Mouse (Mus musculus) intestine, postnatal 0 days (tissue): Measurements from ENCODE around the gene Prdm16. TPM values are rescaled to one million over a fixed set of nuclear protein-coding genes. Genes with fewer than 3 reads are reported as not detected.

ENCODE experiments used
- ATAC-seq: fragments of 200-750 bp; cut with Nextera tagmentation; 2 replicates; pipeline ENCODE4 v1.8.0; 2017; ENCODE audit warnings: mild to moderate bottlenecking, moderate TSS enrichment, moderate library complexity
- H3K27ac ChIP-seq: fragments of 300-500 bp; sonication (generic); 2 replicates; pipeline ENCODE4 v1.5.1; 2014; ENCODE audit warnings: mild to moderate bottlenecking, low read depth, low read length, moderate library complexity
- H3K27me3 ChIP-seq: fragments of 300-500 bp; sonication (generic); replicated peaks from 2 replicates; pipeline ENCODE4 v1.6.1; 2014; ENCODE audit warnings: low read length, mixed read lengths; ENCODE audit not compliant: control insufficient read depth, insufficient read depth
- H3K36me3 ChIP-seq: fragments of 300-500 bp; sonication (generic); 2 replicates; pipeline ENCODE4 v1.6.1; 2014; ENCODE audit warnings: mild to moderate bottlenecking, moderate library complexity; ENCODE audit not compliant: control insufficient read depth, insufficient read depth
- H3K4me1 ChIP-seq: fragments of 300-500 bp; sonication (generic); replicated peaks from 2 replicates; pipeline ENCODE4 v1.6.1; 2014; ENCODE audit warnings: antibody characterized with exemption, low read length, mixed read lengths; ENCODE audit not compliant: control insufficient read depth, insufficient read depth
- H3K4me2 ChIP-seq: fragments of 300-500 bp; sonication (generic); replicated peaks from 2 replicates; pipeline ENCODE4 v1.6.1; 2014; ENCODE audit warnings: low read depth, mild to moderate bottlenecking, moderate library complexity
- H3K4me3 ChIP-seq: fragments of 300-500 bp; sonication (generic); 2 replicates; pipeline ENCODE4 v1.5.1; 2014; ENCODE audit warnings: low read depth, low read length
- H3K9ac ChIP-seq: fragments of 300-500 bp; sonication (generic); 2 replicates; pipeline ENCODE4 v1.6.1; 2014; ENCODE audit warnings: mild to moderate bottlenecking, low read depth, low read length
- H3K9me3 ChIP-seq: fragments of 300-500 bp; sonication (generic); 2 replicates; pipeline ENCODE4 v1.6.1; 2016; ENCODE audit warnings: mixed run types; ENCODE audit not compliant: control insufficient read depth
- CTCF ChIP-seq: sonication (generic); IDR thresholded peaks from 2 replicates; pipeline ENCODE4 v1.5.1; 2016; ENCODE audit warnings: low read depth, mild to moderate bottlenecking, control low read depth, antibody characterized with exemption, moderate library complexity
- WGBS: fragments of 180-500 bp; shearing (Covaris S2); extraction: QIAGEN DNeasy Blood & Tissue Kit; methylation state at CpG from one replicate; pipeline ENCODE4 v1.1.7; 2014; 5-methylcytosine and 5-hydroxymethylcytosine counted together
- polyA plus RNA-seq: library from polyadenylated mRNA; unstranded; fragments of >200 nt; fragmentation: Nextera tagmentation; extraction: Ambion mirVana; gene quantifications from 2 replicates; pipeline ENCODE4 v1.2.1, GENCODE M21; 2015

Gene Prdm16
- polyA plus RNA-seq, 1 experiment from 2014 or later: 9.0 TPM

DNA sequence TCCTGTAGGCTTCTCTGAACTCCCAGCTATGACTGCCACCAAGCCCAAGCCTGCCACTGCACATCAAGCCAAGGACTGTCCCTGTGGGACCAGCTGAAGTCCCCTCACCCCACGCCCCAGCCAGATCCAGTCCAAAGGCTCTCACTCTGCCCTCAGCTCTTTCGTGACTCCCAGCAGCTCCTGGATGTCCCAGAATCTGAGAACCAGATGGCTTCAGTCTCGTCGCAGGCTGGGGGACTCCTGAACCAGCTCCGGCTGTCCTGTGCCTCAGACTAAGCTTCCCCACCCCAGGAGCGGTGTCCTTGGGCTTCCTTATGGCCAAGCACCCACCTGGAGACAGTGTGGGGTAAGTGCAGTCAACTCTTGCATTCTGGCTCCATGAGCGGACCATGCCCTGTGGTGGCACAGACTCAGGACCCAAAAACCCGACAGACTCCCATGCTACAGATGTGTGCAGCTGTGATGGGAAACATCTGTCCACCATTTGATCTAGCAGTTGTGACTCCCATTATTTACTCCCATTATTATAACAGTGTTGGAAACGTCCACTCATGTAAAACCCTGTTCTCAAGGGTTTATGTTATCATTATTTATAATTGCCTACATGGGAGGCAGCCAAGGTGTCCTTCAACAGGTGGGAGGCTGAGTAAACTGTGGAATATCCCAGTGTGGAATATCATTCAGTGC lies 326.0 kb downstream of the Prdm16 start:
- no peak overlapping the region for H3K9ac ChIP-seq
- no peak for ATAC-seq
- H3K4me3 ChIP-seq: no peak overlapping the region
- no peaks in the 10 kb centered on the region for H3K36me3 ChIP-seq
- H3K4me2 ChIP-seq: no peak overlapping the region
- WGBS: 63% methylated on average over 9 of the region's 9 CpGs
- H3K4me1 ChIP-seq: no peaks in the 10 kb centered on the region
- H3K27ac ChIP-seq: no peak overlapping the region
- H3K27me3 ChIP-seq: no peaks in the 10 kb centered on the region
- TF ChIP-seq CTCF: no peak
- no peaks in the 10 kb centered on the region for H3K9me3 ChIP-seq

DNA sequence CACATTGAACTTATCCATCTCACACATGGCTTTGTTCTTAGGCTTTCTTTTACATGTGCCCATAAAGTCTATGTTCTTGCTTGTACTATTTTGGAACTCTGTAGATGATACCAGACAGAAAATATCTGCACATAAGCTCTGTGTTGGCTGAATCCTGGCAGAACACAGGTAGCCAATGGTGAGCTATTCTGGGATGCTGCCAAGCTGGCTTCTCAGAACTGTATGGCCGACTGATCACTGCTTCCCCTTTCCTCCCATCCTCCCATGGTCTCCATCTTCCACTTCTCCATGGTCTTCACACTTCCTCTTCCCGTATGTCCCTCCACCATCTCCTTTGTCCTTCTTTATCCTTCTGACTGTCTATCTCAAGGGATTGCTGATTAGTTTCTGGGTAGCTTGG lies 327.5 kb downstream of the Prdm16 start:
- H3K27me3 ChIP-seq: no peaks in the 10 kb centered on the region

DNA sequence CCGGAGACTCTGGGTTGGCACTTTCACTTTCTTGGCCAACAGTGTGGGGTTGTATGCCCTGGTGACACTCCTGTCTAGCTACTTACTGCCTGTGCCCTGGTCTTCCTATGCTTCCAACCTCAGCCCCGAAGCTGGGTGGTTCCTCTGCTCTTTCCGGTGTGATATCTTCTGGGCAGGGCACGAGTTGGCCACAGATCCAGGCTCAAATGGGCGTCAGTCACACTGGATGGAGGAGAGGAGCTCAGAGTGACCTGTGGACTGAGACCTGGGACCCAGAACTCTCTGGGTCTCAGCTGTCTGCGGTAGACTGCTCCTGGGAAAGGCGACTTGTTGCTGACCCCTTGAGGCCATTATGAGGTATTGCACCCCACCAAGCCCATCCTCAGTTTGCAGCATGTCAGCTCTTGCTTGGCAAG lies 335.2 kb downstream of the Prdm16 start, which contains the start of gene Arhgef16:
TSS of gene Arhgef16 (minus strand) at position 211 of the 416 bp plus-strand sequence.
- Histone ChIP-seq H3K4me3 (0 out of 2 replicates have a peak within 1 kb of the TSS, but pooled peaks have one; percentile 56), H3K4me1 (no peaks in the 10 kb centered on the region), H3K36me3 (no peaks in the 10 kb centered on the region), H3K4me2 (peak within 1 kb of the TSS; percentile 76), H3K9me3 (no peaks in the 10 kb centered on the region), H3K9ac (peak within 1 kb of the TSS; percentile 7; the same call in 1 of the 2 replicates), H3K27me3 (0 out of 2 replicates have a peak, but pooled peaks cover 3% of the 10 kb centered on the region), H3K27ac (peak within 1 kb of the TSS; percentile 93; the same call in 1 of the 2 replicates)
- 16% methylated on average over 7 of the region's 7 CpGs for WGBS
- peak; percentile 16; the same call in 1 of the 2 replicates for ATAC-seq
- TF ChIP-seq CTCF: peak; percentile 95

More for the DNA sequence above, 327.5 kb downstream of the Prdm16 start:
- Histone ChIP-seq H3K9me3 (no peaks in the 10 kb centered on the region), H3K4me1 (no peaks in the 10 kb centered on the region), H3K27ac (no peak overlapping the region), H3K9ac (no peak overlapping the region), H3K36me3 (no peaks in the 10 kb centered on the region), H3K4me3 (no peak overlapping the region), H3K4me2 (no peak overlapping the region)
- 72% methylated on average over 2 of the region's 2 CpGs for WGBS
- no peak for TF ChIP-seq CTCF
- no peak for ATAC-seq

DNA sequence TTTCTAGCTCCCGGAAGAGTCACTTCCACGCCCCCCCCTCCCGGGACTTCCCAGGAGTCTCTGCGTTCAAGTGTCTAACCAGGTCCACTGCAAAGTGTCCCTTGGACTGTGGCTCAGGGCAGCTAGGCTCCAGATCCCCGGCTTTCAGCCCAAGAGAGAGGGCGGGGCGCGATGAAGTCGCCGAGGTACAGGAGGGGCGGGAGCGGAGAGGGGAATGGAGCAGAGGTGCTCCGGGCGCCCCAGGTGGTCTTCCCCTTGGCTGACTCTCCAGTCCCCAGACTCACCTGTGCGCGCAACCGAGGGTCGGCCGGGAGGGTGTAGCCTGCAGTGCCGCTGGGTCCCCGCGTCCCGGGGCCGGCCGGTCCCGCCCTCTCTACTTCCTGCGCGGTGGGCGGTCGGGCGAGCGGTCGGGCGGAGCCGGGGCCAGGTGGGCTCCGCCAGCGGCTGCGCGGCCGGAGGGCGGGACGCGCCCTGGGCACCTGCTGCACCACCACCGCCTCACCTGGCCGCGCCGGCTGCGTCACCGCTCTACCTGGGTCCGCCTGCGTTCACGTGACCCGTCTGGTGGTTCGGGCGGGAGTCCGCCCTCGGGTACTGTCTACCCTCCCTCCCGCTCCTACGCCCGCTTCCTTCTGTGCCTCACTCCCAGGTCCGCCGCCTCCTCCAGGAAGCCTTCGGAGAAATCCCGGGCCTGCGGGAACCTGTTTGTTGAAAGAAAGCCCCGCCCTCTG lies 337.0 kb downstream of the Prdm16 start:
- TF ChIP-seq CTCF: no peak
- Histone ChIP-seq H3K36me3 (no peaks in the 10 kb centered on the region), H3K9me3 (no peaks in the 10 kb centered on the region), H3K9ac (peak overlapping the region; percentile 72), H3K4me2 (peak overlapping the region; percentile 76), H3K27ac (peak overlapping the region; percentile 93), H3K4me1 (no peaks in the 10 kb centered on the region), H3K4me3 (peak overlapping the region; percentile 56), H3K27me3 (0 out of 2 replicates have a peak, but pooled peaks cover 3% of the 10 kb centered on the region)
- under 1% methylated on average over 48 of the region's 66 CpGs for WGBS
- ATAC-seq: peak; percentile 85

DNA sequence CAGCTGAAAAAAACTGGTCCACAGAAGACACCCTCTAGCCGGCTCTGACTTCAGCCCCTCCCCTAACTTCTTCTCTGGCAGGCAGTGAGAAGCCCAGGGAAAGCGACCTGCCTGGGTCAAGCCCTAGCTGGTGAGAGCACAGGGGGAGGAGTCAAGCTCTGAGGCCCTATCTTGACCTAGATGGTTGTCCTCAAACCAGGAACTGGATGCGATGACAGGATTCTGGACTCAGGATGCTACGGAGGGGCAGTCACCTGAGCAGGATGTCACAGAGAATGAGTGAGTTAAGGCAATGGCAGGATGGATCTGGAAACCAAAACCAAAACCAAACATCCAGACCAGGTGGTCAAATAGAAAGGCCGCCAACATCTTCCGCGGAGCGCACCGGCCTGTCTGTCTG lies 338.9 kb downstream of the Prdm16 start:
- 24% methylated on average over 9 of the region's 9 CpGs for WGBS
- H3K27ac ChIP-seq: peak overlapping the region; percentile 93
- H3K36me3 ChIP-seq: no peaks in the 10 kb centered on the region
- H3K4me1 ChIP-seq: peaks cover 4% of the 10 kb centered on the region; the same call in 1 of the 2 replicates
- peak overlapping the region; percentile 76 for H3K4me2 ChIP-seq
- H3K9me3 ChIP-seq: no peaks in the 10 kb centered on the region
- ATAC-seq: peak; percentile 31
- TF ChIP-seq CTCF: no peak
- 0 out of 2 replicates have a peak, but pooled peaks cover 3% of the 10 kb centered on the region for H3K27me3 ChIP-seq
- peak overlapping the region; percentile 26; the same call in 1 of the 2 replicates for H3K9ac ChIP-seq
- H3K4me3 ChIP-seq: peak overlapping the region; percentile 56

DNA sequence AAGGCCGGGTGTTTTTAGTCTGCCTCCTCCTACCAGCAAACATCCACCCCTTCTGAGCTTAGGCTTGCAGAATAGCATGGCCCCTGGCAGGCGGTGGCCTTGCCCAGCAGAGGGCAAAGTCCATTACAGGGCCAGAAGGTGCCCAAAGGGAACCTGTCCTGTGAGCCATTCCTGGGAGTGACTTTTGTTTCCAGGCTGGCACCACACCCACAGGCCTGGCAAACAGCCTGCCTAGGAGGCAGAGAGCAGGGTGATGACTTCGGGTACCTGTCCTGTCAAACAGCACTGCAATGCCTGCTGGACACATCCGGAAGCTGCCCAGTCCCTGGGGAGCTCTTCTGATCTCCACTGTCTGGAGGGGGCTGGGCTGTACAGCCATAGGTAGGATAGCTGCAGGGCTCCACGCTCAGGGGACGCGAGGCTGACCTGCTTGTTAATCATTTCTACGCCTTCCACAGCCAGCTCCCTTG lies 342.4 kb downstream of the Prdm16 start:
- peak; percentile 13; the same call in 1 of the 2 replicates for TF ChIP-seq CTCF
- 12% methylated on average over 8 of the region's 8 CpGs for WGBS
- H3K9ac ChIP-seq: no peak overlapping the region
- peaks cover 4% of the 10 kb centered on the region; the same call in 1 of the 2 replicates for H3K4me1 ChIP-seq
- H3K27ac ChIP-seq: peak overlapping the region; percentile 74
- no peaks in the 10 kb centered on the region for H3K9me3 ChIP-seq
- peak; percentile 81 for ATAC-seq
- H3K36me3 ChIP-seq: peaks cover 24% of the 10 kb centered on the region; the same call in 1 of the 2 replicates
- H3K4me3 ChIP-seq: no peak overlapping the region
- H3K4me2 ChIP-seq: peak overlapping the region; percentile 52
- no peaks in the 10 kb centered on the region for H3K27me3 ChIP-seq
